Mouse (Mus musculus) ES-Bruce4 (cell line): ENCODE measurements around the gene Akr1b3.

Experiments
- CTCF ChIP-seq: IDR thresholded peaks from one replicate; pipeline ENCODE4 v1.8.1; 2011; ENCODE audit warnings: low read depth, low read length
- EP300 ChIP-seq: IDR thresholded peaks from 2 replicates; pipeline ENCODE4 v1.6.1; 2011; ENCODE audit warnings: low read depth, low read length; ENCODE audit not compliant: insufficient read depth
- POLR2A ChIP-seq: IDR thresholded peaks from one replicate; pipeline ENCODE4 v1.8.1; 2011; ENCODE audit warnings: low read length; ENCODE audit not compliant: insufficient read depth

GRCm38 (mm10) chr6:34313921-34314320, 3.4 kb downstream of the Akr1b3 start:
- TF ChIP-seq POLR2A (no peak), CTCF (no peak), EP300 (no peak)
